Mouse (Mus musculus) gastrocnemius, postnatal 10 days (tissue): Measurements from ENCODE around the gene Dcaf6. TPM values are rescaled to one million over a fixed set of nuclear protein-coding genes. Genes with fewer than 3 reads are reported as not detected.
"Not testable (repeated sequence)": the region's sequence is repeated elsewhere in the genome, so short reads cannot be mapped to it uniquely, and the experiment has no call there.

ENCODE experiments used
- DNase-seq: peaks from one replicate; pipeline ENCODE4 v3.0.0; 2021; ENCODE audit warnings: mixed read lengths
- total RNA-seq, 2 experiments: library from RNA; stranded (reverse); gene quantifications; 2 replicates each; pipeline ENCODE4 v1.2.3; 2021

Gene Dcaf6
- total RNA-seq, 2 experiments from 2014 or later, result 128 to 135 TPM

GRCm38 (mm10) chr1:165421357-165421915 lies 38.8 kb downstream of the Dcaf6 start:
- DNase-seq, result no peak

- no peak for DNase-seq
Measured at GRCm38 (mm10) chr1:165396401-165396805, 63.9 kb downstream of the Dcaf6 start.

- no peak for DNase-seq
Measured at GRCm38 (mm10) chr1:165395940-165396339, 64.3 kb downstream of the Dcaf6 start.

- DNase-seq, result no peak
Measured at GRCm38 (mm10) chr1:165394836-165395235, 65.4 kb downstream of the Dcaf6 start.

- no peak for DNase-seq
Measured at GRCm38 (mm10) chr1:165393033-165393432, 67.2 kb downstream of the Dcaf6 start.

GRCm38 (mm10) chr1:165388716-165389115 lies 71.6 kb downstream of the Dcaf6 start:
- DNase-seq, result no peak

- DNase-seq, result no peak
Measured at GRCm38 (mm10) chr1:165386525-165386923, 73.8 kb downstream of the Dcaf6 start.

- no peak for DNase-seq
Measured at GRCm38 (mm10) chr1:165385810-165386524, 74.3 kb downstream of the Dcaf6 start.

GRCm38 (mm10) chr1:165373839-165374238 lies 86.4 kb downstream of the Dcaf6 start:
- DNase-seq, result no peak

GRCm38 (mm10) chr1:165370990-165371389 lies 89.3 kb downstream of the Dcaf6 start:
- DNase-seq, result no peak

GRCm38 (mm10) chr1:165365057-165365456 lies 95.2 kb downstream of the Dcaf6 start:
- no peak for DNase-seq

GRCm38 (mm10) chr1:165363271-165363670 lies 97.0 kb downstream of the Dcaf6 start:
- DNase-seq, result no peak

GRCm38 (mm10) chr1:165356347-165356746 lies 103.9 kb downstream of the Dcaf6 start:
- DNase-seq, result no peak

- no peak for DNase-seq
Measured at GRCm38 (mm10) chr1:165348627-165349026, 111.6 kb downstream of the Dcaf6 start.

GRCm38 (mm10) chr1:165344453-165344852 lies 115.8 kb downstream of the Dcaf6 start:
- DNase-seq, result no peak

- no peak for DNase-seq
Measured at GRCm38 (mm10) chr1:165342126-165342525, 118.1 kb downstream of the Dcaf6 start.

GRCm38 (mm10) chr1:165332797-165333196 lies 127.5 kb downstream of the Dcaf6 start:
- no peak for DNase-seq

- no peak for DNase-seq
Measured at GRCm38 (mm10) chr1:165330859-165331258, 129.4 kb downstream of the Dcaf6 start.

GRCm38 (mm10) chr1:165328384-165329289 lies 131.6 kb downstream of the Dcaf6 start:
- not testable (repeated sequence) for DNase-seq

GRCm38 (mm10) chr1:165327831-165328230 lies 132.4 kb downstream of the Dcaf6 start:
- no peak for DNase-seq

- no peak for DNase-seq
Measured at GRCm38 (mm10) chr1:165327370-165327769, 132.9 kb downstream of the Dcaf6 start.

- no peak for DNase-seq
Measured at GRCm38 (mm10) chr1:165322934-165323333, 137.3 kb downstream of the Dcaf6 start.

GRCm38 (mm10) chr1:165321891-165322290 lies 138.4 kb downstream of the Dcaf6 start:
- no peak for DNase-seq
